8 mouse cellular contexts compared by ENCODE assay signal in the genomic region with DNA sequence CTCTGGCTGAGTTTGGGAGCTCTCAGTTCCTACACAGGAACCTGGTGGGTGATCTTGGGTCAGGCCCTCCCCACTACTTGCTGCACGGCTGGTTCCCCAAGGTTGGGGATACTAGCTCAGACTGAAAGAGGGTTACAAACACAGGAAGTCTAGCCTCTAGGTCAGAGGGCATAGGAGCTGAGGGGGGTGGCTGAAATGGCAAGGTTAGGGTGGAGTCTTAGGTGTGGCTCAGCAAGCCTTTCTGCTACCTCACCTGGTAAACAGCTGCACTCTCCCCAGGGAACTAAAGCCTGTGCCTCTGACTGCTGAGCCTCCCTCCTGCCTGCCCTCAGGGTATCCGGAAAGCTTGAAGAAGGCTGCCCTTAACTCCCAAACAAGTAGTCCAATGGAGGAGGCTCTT. TPM values are rescaled to one million over a fixed set of nuclear protein-coding genes. Genes with fewer than 3 reads are reported as not detected.
DNase-seq lines count a peak whose midpoint lies in the region; ATAC-seq and TF ChIP-seq lines count a peak whose summit lies in the region.

No protein-coding gene starts in this region.

- peak in 1 of 2 experiments; percentile 15 for DNase-seq in cerebellum, adult 2 months
- DNase-seq in cerebellum, postnatal 10 days, result no peak
- peak; percentile 34 for DNase-seq in embryonic facial prominence, embryonic 14.5 days (ENCODE audit: low spot score)
- DNase-seq in hindbrain, postnatal 0 days (ENCODE audit: low spot score), result no peak
- DNase-seq in spleen, adult 18-20 months, result peak; percentile 53 to 64
- no peak for DNase-seq in layer of hippocampus, postnatal 10 days (ENCODE audit: low spot score in 2 of 2)
- no peak for DNase-seq in right cerebral cortex, postnatal 14 days

- H3K4me2 ChIP-seq in embryonic facial prominence, embryonic 14.5 days (ENCODE audit: low read depth, low read length), result peak overlapping the region; percentile 73
- H3K4me2 ChIP-seq in hindbrain, postnatal 0 days (ENCODE audit: low read depth, low read length), result peak overlapping the region; percentile 64
- H3K4me2 ChIP-seq in lung, embryonic 15.5 days, result peak overlapping the region; percentile 93; the same call in 1 of the 2 replicates

- H3K27ac ChIP-seq in cerebellum, adult 2 months (ENCODE audit: insufficient read depth, low read length), result peak overlapping the region; percentile 26; the same call in 1 of the 2 replicates
- H3K27ac ChIP-seq in embryonic facial prominence, embryonic 14.5 days (replicated peaks; ENCODE audit: low read depth, low read length), result no peak overlapping the region
- no peak overlapping the region; the same call in 1 of the 2 replicates for H3K27ac ChIP-seq in hindbrain, postnatal 0 days
- peak overlapping the region; percentile 96; the same call in 1 of the 2 replicates for H3K27ac ChIP-seq in lung, embryonic 15.5 days

- H3K9ac ChIP-seq in embryonic facial prominence, embryonic 14.5 days (ENCODE audit: low read depth, low read length), result no peak overlapping the region
- no peak overlapping the region for H3K9ac ChIP-seq in hindbrain, postnatal 0 days (replicated peaks; ENCODE audit: low read length)
- no peak overlapping the region for H3K9ac ChIP-seq in lung, embryonic 15.5 days

- ATAC-seq in embryonic facial prominence, embryonic 14.5 days (ENCODE audit: low read depth), result no peak
- no peak for ATAC-seq in hindbrain, postnatal 0 days
- no peak for ATAC-seq in lung, embryonic 15.5 days (ENCODE audit: borderline replicate concordance, extremely low read depth, low FRiP score, low TSS enrichment)

- no peaks in the 10 kb centered on the region for H3K27me3 ChIP-seq in cerebellum, adult 2 months (ENCODE audit: control insufficient read depth, insufficient read depth, low read length)
- H3K27me3 ChIP-seq in embryonic facial prominence, embryonic 14.5 days (replicated peaks; ENCODE audit: control insufficient read depth, insufficient read depth, low read length), result no peaks in the 10 kb centered on the region
- no peaks in the 10 kb centered on the region for H3K27me3 ChIP-seq in hindbrain, postnatal 0 days (ENCODE audit: insufficient read depth, low read length)
- H3K27me3 ChIP-seq in lung, embryonic 15.5 days, result no peaks in the 10 kb centered on the region

- no peak for TF ChIP-seq POLR2A in cerebellum, adult 2 months (IDR thresholded peaks at IDR 0.05; ENCODE audit: borderline replicate concordance, insufficient read depth, low read length)

- H3K4me1 ChIP-seq in cerebellum, adult 2 months (ENCODE audit: control insufficient read depth, insufficient read depth, low read length), result peaks cover 4% of the 10 kb centered on the region; the same call in 1 of the 2 replicates
- H3K4me1 ChIP-seq in embryonic facial prominence, embryonic 14.5 days (ENCODE audit: control insufficient read depth, insufficient read depth, low read length), result peaks cover 3% of the 10 kb centered on the region; the same call in 1 of the 2 replicates
- H3K4me1 ChIP-seq in hindbrain, postnatal 0 days (ENCODE audit: insufficient read depth, low read length), result 0 out of 2 replicates have a peak, but pooled peaks cover 2% of the 10 kb centered on the region
- H3K4me1 ChIP-seq in lung, embryonic 15.5 days, result peaks cover 10% of the 10 kb centered on the region

- no peaks in the 10 kb centered on the region for H3K9me3 ChIP-seq in embryonic facial prominence, embryonic 14.5 days (ENCODE audit: control insufficient read depth, low read length)
- H3K9me3 ChIP-seq in hindbrain, postnatal 0 days (ENCODE audit: low read length), result no peaks in the 10 kb centered on the region
- no peaks in the 10 kb centered on the region for H3K9me3 ChIP-seq in lung, embryonic 15.5 days

- no peak for TF ChIP-seq CTCF in cerebellum, adult 2 months (IDR thresholded peaks at IDR 0.05; ENCODE audit: borderline replicate concordance, insufficient read depth, low read depth, low read length)
- TF ChIP-seq CTCF in hindbrain, postnatal 0 days (IDR thresholded peaks at IDR 0.05; ENCODE audit: low read depth), result no peak

- 51% methylated on average over 2 of the region's 2 CpGs for WGBS in cerebellum, adult 2 months
- 38% methylated on average over 2 of the region's 2 CpGs for WGBS in embryonic facial prominence, embryonic 14.5 days
- WGBS in hindbrain, postnatal 0 days, result 67% methylated on average over 2 of the region's 2 CpGs
- WGBS in lung, embryonic 15.5 days, result 46% methylated on average over 2 of the region's 2 CpGs

- no peak overlapping the region for H3K4me3 ChIP-seq in cerebellum, adult 2 months (replicated peaks; ENCODE audit: insufficient read depth, low read depth, low read length)
- H3K4me3 ChIP-seq in embryonic facial prominence, embryonic 14.5 days (ENCODE audit: low read depth, low read length), result peak overlapping the region; percentile 61; the same call in 1 of the 2 replicates
- H3K4me3 ChIP-seq in hindbrain, postnatal 0 days (ENCODE audit: low read length), result peak overlapping the region; percentile 11; the same call in 1 of the 2 replicates
- H3K4me3 ChIP-seq in lung, embryonic 15.5 days, result peak overlapping the region; percentile 83; the same call in 1 of the 2 replicates

- H3K36me3 ChIP-seq in embryonic facial prominence, embryonic 14.5 days (ENCODE audit: control insufficient read depth, insufficient read depth, low read length), result peaks cover 12% of the 10 kb centered on the region; the same call in 1 of the 2 replicates
- no peaks in the 10 kb centered on the region for H3K36me3 ChIP-seq in hindbrain, postnatal 0 days (ENCODE audit: insufficient read depth, low read length)
- H3K36me3 ChIP-seq in lung, embryonic 15.5 days, result 0 out of 2 replicates have a peak, but pooled peaks cover 3% of the 10 kb centered on the region

RNA-seq across cellular contexts. Expression of a gene that starts 1.6 kb away (rescaled TPM):
- polyA plus RNA-seq in cerebellum, adult 2 months (2012; rRNA removed), result 110 and 111 TPM in 2 replicates
- polyA plus RNA-seq in embryonic facial prominence, embryonic 14.5 days (2014; fragmentation: Nextera tagmentation; extraction: Ambion mirVana), result 269 and 288 TPM in 2 replicates
- 300 and 340 TPM in 2 replicates for total RNA-seq in hindbrain, postnatal 0 days (2014; rRNA removed)
- 329 and 347 TPM in 2 replicates for polyA plus RNA-seq in hindbrain, postnatal 0 days (2015; fragmentation: Nextera tagmentation; extraction: Ambion mirVana)
- 317 and 334 TPM in 2 replicates for polyA plus RNA-seq in lung, embryonic 15.5 days (2015; fragmentation: Nextera tagmentation; extraction: Ambion mirVana)
- 100 to 1,000 TPM; 135 to 146 TPM for total RNA-seq in layer of hippocampus, postnatal 10 days (2021)

RNA-seq across cellular contexts. Expression of a gene that starts 13.9 kb away (rescaled TPM):
- polyA plus RNA-seq in cerebellum, adult 2 months (2012; rRNA removed), result 0.03 and 0.07 TPM in 2 replicates
- 0.10 and 0.19 TPM in 2 replicates for polyA plus RNA-seq in embryonic facial prominence, embryonic 14.5 days (2014; fragmentation: Nextera tagmentation; extraction: Ambion mirVana)
- not detected in 2 replicates for total RNA-seq in hindbrain, postnatal 0 days (2014; rRNA removed)
- polyA plus RNA-seq in hindbrain, postnatal 0 days (2015; fragmentation: Nextera tagmentation; extraction: Ambion mirVana), result not detected in 2 replicates
- 0.05 TPM in 2 replicates for polyA plus RNA-seq in lung, embryonic 15.5 days (2015; fragmentation: Nextera tagmentation; extraction: Ambion mirVana)
- total RNA-seq in layer of hippocampus, postnatal 10 days (2021), result not detected

RNA-seq across cellular contexts. Expression of a gene that starts 24.3 kb away (rescaled TPM):
- 0.41 and 0.46 TPM in 2 replicates for polyA plus RNA-seq in cerebellum, adult 2 months (2012; rRNA removed)
- polyA plus RNA-seq in embryonic facial prominence, embryonic 14.5 days (2014; fragmentation: Nextera tagmentation; extraction: Ambion mirVana), result 0.08 and 0.22 TPM in 2 replicates
- total RNA-seq in hindbrain, postnatal 0 days (2014; rRNA removed), result 0.07 and 0.47 TPM in 2 replicates
- 0.09 and 0.18 TPM in 2 replicates for polyA plus RNA-seq in hindbrain, postnatal 0 days (2015; fragmentation: Nextera tagmentation; extraction: Ambion mirVana)
- 0.29 and 0.31 TPM in 2 replicates for polyA plus RNA-seq in lung, embryonic 15.5 days (2015; fragmentation: Nextera tagmentation; extraction: Ambion mirVana)
- total RNA-seq in layer of hippocampus, postnatal 10 days (2021), result under 1 TPM in 1 of 2 experiments, not detected in 1; 0.25 TPM

RNA-seq across cellular contexts. Expression of a gene that starts 31.1 kb away (rescaled TPM):
- polyA plus RNA-seq in cerebellum, adult 2 months (2012; rRNA removed), result 0.46 TPM in 1 of 2 replicates, not detected in the other
- 0.18 TPM in 1 of 2 replicates, not detected in the other for polyA plus RNA-seq in embryonic facial prominence, embryonic 14.5 days (2014; fragmentation: Nextera tagmentation; extraction: Ambion mirVana)
- total RNA-seq in hindbrain, postnatal 0 days (2014; rRNA removed), result 2.2 and 2.8 TPM in 2 replicates
- polyA plus RNA-seq in hindbrain, postnatal 0 days (2015; fragmentation: Nextera tagmentation; extraction: Ambion mirVana), result 0.25 and 0.52 TPM in 2 replicates
- polyA plus RNA-seq in lung, embryonic 15.5 days (2015; fragmentation: Nextera tagmentation; extraction: Ambion mirVana), result 0.25 and 0.32 TPM in 2 replicates
- not detected for total RNA-seq in layer of hippocampus, postnatal 10 days (2021)

RNA-seq across cellular contexts. Expression of a gene that starts 31.9 kb away (rescaled TPM):
- polyA plus RNA-seq in cerebellum, adult 2 months (2012; rRNA removed), result 1,226 and 1,413 TPM in 2 replicates
- polyA plus RNA-seq in embryonic facial prominence, embryonic 14.5 days (2014; fragmentation: Nextera tagmentation; extraction: Ambion mirVana), result 0.76 and 1.0 TPM in 2 replicates
- 304 and 351 TPM in 2 replicates for total RNA-seq in hindbrain, postnatal 0 days (2014; rRNA removed)
- 24.7 and 26.7 TPM in 2 replicates for polyA plus RNA-seq in hindbrain, postnatal 0 days (2015; fragmentation: Nextera tagmentation; extraction: Ambion mirVana)
- 0.31 and 0.54 TPM in 2 replicates for polyA plus RNA-seq in lung, embryonic 15.5 days (2015; fragmentation: Nextera tagmentation; extraction: Ambion mirVana)
- total RNA-seq in layer of hippocampus, postnatal 10 days (2021), result 100 to 1,000 TPM; 674 to 713 TPM

Comparison
In these comparisons a context has a peak if more than half of its experiments do, and no peak if none do; other contexts are left out.
1. DNase-seq: peak in embryonic facial prominence, embryonic 14.5 days (single experiment) and spleen, adult 18-20 months (2 of 2); none in cerebellum, postnatal 10 days (0 of 2), hindbrain, postnatal 0 days (single experiment), layer of hippocampus, postnatal 10 days (0 of 2) and right cerebral cortex, postnatal 14 days (single experiment).
2. H3K27ac ChIP-seq: peak in cerebellum, adult 2 months (single experiment) and lung, embryonic 15.5 days (single experiment); none in embryonic facial prominence, embryonic 14.5 days (single experiment) and hindbrain, postnatal 0 days (single experiment).
3. Peak in every context shown above with its lines, with median percentiles within 50 percentile points of each other: H3K4me2 ChIP-seq.